Mouse (Mus musculus) ES-Bruce4 (cell line): ENCODE results near the gene Mc3r.

ENCODE experiments used
- CTCF ChIP-seq: IDR thresholded peaks from one replicate; pipeline ENCODE4 v1.8.1; 2011; ENCODE audit warnings: low read depth, low read length
- EP300 ChIP-seq: IDR thresholded peaks from 2 replicates; pipeline ENCODE4 v1.6.1; 2011; ENCODE audit warnings: low read depth, low read length; ENCODE audit not compliant: insufficient read depth
- POLR2A ChIP-seq: IDR thresholded peaks from one replicate; pipeline ENCODE4 v1.8.1; 2011; ENCODE audit warnings: low read length; ENCODE audit not compliant: insufficient read depth

GRCm38 (mm10) chr2:172221656-172222393 is 26.5 kb upstream of the Mc3r start:
- peak; percentile 97 for TF ChIP-seq CTCF
- TF ChIP-seq EP300, result no peak
- no peak for TF ChIP-seq POLR2A
